Mouse (Mus musculus): ENCODE results near the gene Col24a1. TPM values are rescaled to one million over a fixed set of nuclear protein-coding genes. Genes with fewer than 3 reads are reported as not detected.

Gene Col24a1
- total and polyA plus RNA-seq, 2 experiments from 2014 or later = 0.57 to 0.75 TPM

- peaks cover 6% of the 10 kb centered on the region; the same call in 1 of the 2 replicates for H3K4me1 ChIP-seq (ENCODE audit: control insufficient read depth, insufficient read depth)
- no peak for TF ChIP-seq CTCF (IDR thresholded peaks at IDR 0.05; ENCODE audit: low read depth)
- TF ChIP-seq EP300 (IDR thresholded peaks at IDR 0.05; ENCODE audit: low read depth) = no peak
- DNase-seq (ENCODE audit: low spot score) (no peak), ATAC-seq (ENCODE audit: insufficient read depth, low read depth) (no peak)
- H3K27ac ChIP-seq (ENCODE audit: low read depth) = no peak overlapping the region
- peaks cover 17% of the 10 kb centered on the region for H3K36me3 ChIP-seq (replicated peaks; ENCODE audit: control insufficient read depth, insufficient read depth, low read length)
- H3K4me2 ChIP-seq (ENCODE audit: low read depth, low read length) = peak overlapping the region; percentile 70
- H3K9me3 ChIP-seq (replicated peaks; ENCODE audit: control insufficient read depth, low read length) = no peaks in the 10 kb centered on the region
- H3K9ac ChIP-seq (replicated peaks; ENCODE audit: low read depth, low read length) = peak overlapping the region; percentile 49
- WGBS = 27% methylated on average over 15 of the region's 15 CpGs
- peak overlapping the region; percentile 69 for H3K4me3 ChIP-seq (ENCODE audit: low read depth, low read length)
- no peaks in the 10 kb centered on the region for H3K27me3 ChIP-seq (ENCODE audit: control insufficient read depth, insufficient read depth, low read length)
Observed at GRCm38 (mm10) chr3:145576876-145577275, 284.6 kb downstream of the Col24a1 start.

GRCm38 (mm10) chr3:145583043-145583442, 290.8 kb downstream of the Col24a1 start:
- H3K4me1 ChIP-seq (ENCODE audit: control insufficient read depth, insufficient read depth) = no peaks in the 10 kb centered on the region
- no peak overlapping the region for H3K9ac ChIP-seq (replicated peaks; ENCODE audit: low read depth, low read length)
- no peak overlapping the region for H3K4me3 ChIP-seq (ENCODE audit: low read depth, low read length)
- no peak for DNase-seq (ENCODE audit: low spot score)
- H3K4me2 ChIP-seq (ENCODE audit: low read depth, low read length) = no peak overlapping the region
- no peak overlapping the region for H3K27ac ChIP-seq (ENCODE audit: low read depth)
- WGBS = 84% methylated on average over 4 of the region's 4 CpGs
- TF ChIP-seq CTCF (IDR thresholded peaks at IDR 0.05; ENCODE audit: low read depth) = no peak
- TF ChIP-seq EP300 (IDR thresholded peaks at IDR 0.05; ENCODE audit: low read depth) = no peak
- no peak for ATAC-seq (ENCODE audit: insufficient read depth, low read depth)
- H3K27me3 ChIP-seq (ENCODE audit: control insufficient read depth, insufficient read depth, low read length) = no peaks in the 10 kb centered on the region
- H3K9me3 ChIP-seq (replicated peaks; ENCODE audit: control insufficient read depth, low read length) = no peaks in the 10 kb centered on the region
- H3K36me3 ChIP-seq (replicated peaks; ENCODE audit: control insufficient read depth, insufficient read depth, low read length) = peaks cover 57% of the 10 kb centered on the region

- no peak overlapping the region for H3K27ac ChIP-seq (ENCODE audit: low read depth)
- 43% methylated on average over 3 of the region's 3 CpGs for WGBS
Observed at GRCm38 (mm10) chr3:145583522-145584200, 291.4 kb downstream of the Col24a1 start.

GRCm38 (mm10) chr3:145590562-145590961, 298.3 kb downstream of the Col24a1 start:
- Histone ChIP-seq H3K36me3 (replicated peaks; ENCODE audit: control insufficient read depth, insufficient read depth, low read length) (peaks cover 58% of the 10 kb centered on the region), H3K4me3 (ENCODE audit: low read depth, low read length) (no peak overlapping the region), H3K9ac (replicated peaks; ENCODE audit: low read depth, low read length) (no peak overlapping the region), H3K4me2 (ENCODE audit: low read depth, low read length) (no peak overlapping the region), H3K27ac (ENCODE audit: low read depth) (no peak overlapping the region), H3K27me3 (ENCODE audit: control insufficient read depth, insufficient read depth, low read length) (no peaks in the 10 kb centered on the region), H3K9me3 (replicated peaks; ENCODE audit: control insufficient read depth, low read length) (no peaks in the 10 kb centered on the region), H3K4me1 (ENCODE audit: control insufficient read depth, insufficient read depth) (no peaks in the 10 kb centered on the region)
- DNase-seq (ENCODE audit: low spot score) = no peak
- TF ChIP-seq CTCF (IDR thresholded peaks at IDR 0.05; ENCODE audit: low read depth) = no peak
- no peak for TF ChIP-seq EP300 (IDR thresholded peaks at IDR 0.05; ENCODE audit: low read depth)
- ATAC-seq (ENCODE audit: insufficient read depth, low read depth) = no peak
- 85% methylated on average over 4 of the region's 4 CpGs for WGBS

More at GRCm38 (mm10) chr3:145583522-145584200, 291.4 kb downstream of the Col24a1 start:
- Histone ChIP-seq H3K9ac (replicated peaks; ENCODE audit: low read depth, low read length) (no peak overlapping the region), H3K4me3 (ENCODE audit: low read depth, low read length) (no peak overlapping the region), H3K4me1 (ENCODE audit: control insufficient read depth, insufficient read depth) (no peaks in the 10 kb centered on the region), H3K36me3 (replicated peaks; ENCODE audit: control insufficient read depth, insufficient read depth, low read length) (peaks cover 51% of the 10 kb centered on the region), H3K4me2 (ENCODE audit: low read depth, low read length) (no peak overlapping the region), H3K9me3 (replicated peaks; ENCODE audit: control insufficient read depth, low read length) (no peaks in the 10 kb centered on the region), H3K27me3 (ENCODE audit: control insufficient read depth, insufficient read depth, low read length) (no peaks in the 10 kb centered on the region)
- peak; percentile 55 for DNase-seq (ENCODE audit: low spot score)
- ATAC-seq (ENCODE audit: insufficient read depth, low read depth) = no peak
- TF ChIP-seq CTCF (IDR thresholded peaks at IDR 0.05; ENCODE audit: low read depth) (peak; percentile 45), EP300 (IDR thresholded peaks at IDR 0.05; ENCODE audit: low read depth) (no peak)

- peaks cover 51% of the 10 kb centered on the region for H3K36me3 ChIP-seq (replicated peaks; ENCODE audit: control insufficient read depth, insufficient read depth, low read length)
- H3K4me3 ChIP-seq (ENCODE audit: low read depth, low read length) = no peak overlapping the region
- H3K4me2 ChIP-seq (ENCODE audit: low read depth, low read length) = no peak overlapping the region
- H3K27ac ChIP-seq (ENCODE audit: low read depth) = no peak overlapping the region
- H3K4me1 ChIP-seq (ENCODE audit: control insufficient read depth, insufficient read depth) = no peaks in the 10 kb centered on the region
- H3K9ac ChIP-seq (replicated peaks; ENCODE audit: low read depth, low read length) = no peak overlapping the region
- TF ChIP-seq EP300 (IDR thresholded peaks at IDR 0.05; ENCODE audit: low read depth) = no peak
- no peak for TF ChIP-seq CTCF (IDR thresholded peaks at IDR 0.05; ENCODE audit: low read depth)
- DNase-seq (ENCODE audit: low spot score) = no peak
- 87% methylated on average over 6 of the region's 6 CpGs for WGBS
- H3K27me3 ChIP-seq (ENCODE audit: control insufficient read depth, insufficient read depth, low read length) = no peaks in the 10 kb centered on the region
- no peaks in the 10 kb centered on the region for H3K9me3 ChIP-seq (replicated peaks; ENCODE audit: control insufficient read depth, low read length)
- ATAC-seq (ENCODE audit: insufficient read depth, low read depth) = no peak
Observed at GRCm38 (mm10) chr3:145591841-145592542, 299.7 kb downstream of the Col24a1 start.
